Mouse (Mus musculus) ovary, postnatal 36 days (tissue): ENCODE results near the gene Agl.
"Not testable (repeated sequence)": the region's sequence is repeated elsewhere in the genome, so short reads cannot be mapped to it uniquely, and the experiment has no call there.

Experiments
- DNase-seq: peaks from one replicate; pipeline ENCODE4 v3.0.0; 2022; ENCODE audit warnings: low spot score, mixed read lengths

The Agl gene

DNA sequence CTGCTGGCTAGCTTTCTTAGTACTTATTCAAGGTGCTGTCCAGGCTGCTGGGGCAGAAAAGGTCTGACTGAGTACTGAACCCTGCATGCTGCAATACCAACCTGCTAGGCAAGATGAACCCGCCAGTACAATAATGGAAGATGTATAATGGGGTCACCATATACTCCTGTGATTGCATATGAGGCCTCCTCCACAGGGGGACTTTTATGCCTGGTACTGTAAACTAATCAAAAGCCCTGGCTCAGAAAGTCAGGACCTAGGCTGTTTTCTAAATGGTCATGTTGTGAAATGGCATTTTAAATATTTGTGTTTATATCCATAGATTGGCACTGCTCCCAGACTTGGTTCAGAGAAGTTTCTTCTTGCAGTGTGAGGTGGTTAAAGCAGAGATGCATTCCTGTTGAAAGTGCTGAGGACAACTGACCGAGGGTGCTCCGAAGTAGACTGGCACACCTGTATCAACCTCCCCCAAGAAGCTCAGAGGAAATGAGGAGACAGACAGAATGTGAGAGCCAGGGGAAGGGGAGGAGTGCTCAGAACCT lies 8.8 kb upstream of the Agl start:
- DNase-seq = no peak

DNA sequence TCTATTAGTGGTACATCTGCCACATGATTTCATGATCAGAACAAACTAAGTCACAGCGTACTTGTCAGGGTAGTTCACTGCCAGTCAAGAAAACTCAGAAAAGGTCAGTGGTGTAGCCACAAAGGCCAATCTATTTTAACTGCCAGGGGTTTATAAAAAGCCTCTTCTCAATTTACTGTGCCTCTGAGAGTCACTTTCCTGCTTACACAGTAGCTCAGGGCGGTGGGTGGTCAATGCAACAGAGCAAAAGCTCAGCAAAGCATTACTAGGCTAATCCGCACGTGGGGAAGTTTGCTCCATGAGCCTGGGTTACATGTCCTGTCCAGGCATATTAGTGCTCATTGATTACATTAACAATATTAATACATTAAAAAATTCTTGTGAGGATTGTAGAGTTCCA lies 8.0 kb upstream of the Agl start:
- DNase-seq = no peak

GRCm38 (mm10) chr3:116815305-116815797 lies 7.4 kb upstream of the Agl start:
- DNase-seq = no peak

DNA sequence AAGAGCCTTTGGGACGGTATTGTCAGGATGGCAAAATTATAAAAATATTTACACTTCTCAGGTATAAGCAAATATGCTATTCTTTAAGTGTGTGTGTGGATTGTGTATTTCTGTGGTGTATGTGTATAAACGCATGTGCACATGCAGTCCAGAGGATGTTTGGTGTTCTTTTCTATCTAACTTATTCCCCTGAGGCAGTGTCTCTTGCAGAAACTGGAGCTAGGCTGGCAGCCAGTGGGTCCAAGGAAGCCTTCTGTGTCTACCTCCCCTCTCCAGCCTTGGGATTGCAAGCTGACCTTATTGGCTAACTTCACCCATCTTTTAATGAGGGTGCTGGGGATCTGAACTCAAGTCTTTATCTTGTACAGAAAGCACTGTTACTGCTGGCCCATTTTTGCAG lies 5.0 kb upstream of the Agl start:
- no peak for DNase-seq

GRCm38 (mm10) chr3:116810351-116810750 lies 2.4 kb upstream of the Agl start:
- DNase-seq = not testable (repeated sequence)

- no peak for DNase-seq
Observed at GRCm38 (mm10) chr3:116809221-116809620, 1.3 kb upstream of the Agl start.

GRCm38 (mm10) chr3:116808507-116809217 lies 696 bp upstream of the Agl start:
- DNase-seq = peak; percentile 26

- no peak for DNase-seq
Observed at GRCm38 (mm10) chr3:116805866-116806265, 2.1 kb downstream of the Agl start.

GRCm38 (mm10) chr3:116804746-116805285 lies 3.1 kb downstream of the Agl start:
- DNase-seq = no peak

- DNase-seq = no peak
Observed at GRCm38 (mm10) chr3:116801755-116802154, 6.2 kb downstream of the Agl start.

DNA sequence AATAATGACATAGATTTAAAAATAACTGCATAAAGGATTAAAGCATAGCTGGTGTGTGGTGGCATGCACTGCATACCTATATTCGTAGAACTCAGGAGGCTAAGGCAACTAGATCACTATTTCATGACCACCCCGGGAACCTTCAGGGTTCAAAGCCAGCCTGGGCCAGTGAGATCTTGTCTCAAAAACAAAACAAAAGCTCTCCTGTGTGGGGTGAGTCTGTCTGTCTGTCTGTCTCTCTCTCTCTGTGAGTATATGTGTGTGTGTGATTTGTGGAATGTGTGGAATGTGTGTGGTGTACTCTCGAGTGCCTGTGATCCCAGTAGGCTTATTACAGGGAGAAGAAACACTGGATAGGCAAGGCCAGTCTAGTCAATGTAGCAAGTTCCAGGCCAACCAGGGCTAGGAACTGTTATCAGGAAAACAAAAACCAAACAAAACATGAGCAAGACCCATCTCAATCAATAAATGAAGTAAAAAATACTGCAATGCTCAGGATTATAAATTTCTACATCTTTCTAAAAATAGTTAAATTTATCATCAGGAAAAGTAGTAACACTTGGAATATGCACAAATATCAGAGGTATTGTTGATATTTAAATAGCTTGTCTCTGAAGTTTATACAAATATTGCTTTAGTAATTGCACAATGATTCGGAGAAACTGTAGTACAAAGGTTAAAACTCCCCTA lies 9.0 kb downstream of the Agl start:
- no peak for DNase-seq

DNA sequence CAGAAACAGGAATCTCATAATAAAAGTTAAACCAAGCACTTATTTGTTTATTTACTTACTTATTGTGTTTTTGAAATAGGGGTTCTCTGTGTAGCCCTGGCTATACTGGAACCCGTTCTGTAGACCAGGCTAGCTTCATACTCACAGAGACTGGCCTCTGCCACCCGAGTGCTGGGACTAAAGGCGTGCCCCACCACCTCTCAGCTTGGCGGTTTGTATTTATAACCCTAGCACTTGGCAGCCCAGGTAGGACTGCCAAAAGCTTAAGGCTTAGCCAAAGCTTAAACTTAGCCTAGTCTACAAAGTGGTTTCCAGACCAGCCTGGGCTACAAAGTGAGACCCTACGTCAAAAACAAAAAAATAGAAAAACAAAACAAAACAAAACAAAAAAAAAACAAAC lies 19.1 kb downstream of the Agl start:
- DNase-seq = no peak

DNA sequence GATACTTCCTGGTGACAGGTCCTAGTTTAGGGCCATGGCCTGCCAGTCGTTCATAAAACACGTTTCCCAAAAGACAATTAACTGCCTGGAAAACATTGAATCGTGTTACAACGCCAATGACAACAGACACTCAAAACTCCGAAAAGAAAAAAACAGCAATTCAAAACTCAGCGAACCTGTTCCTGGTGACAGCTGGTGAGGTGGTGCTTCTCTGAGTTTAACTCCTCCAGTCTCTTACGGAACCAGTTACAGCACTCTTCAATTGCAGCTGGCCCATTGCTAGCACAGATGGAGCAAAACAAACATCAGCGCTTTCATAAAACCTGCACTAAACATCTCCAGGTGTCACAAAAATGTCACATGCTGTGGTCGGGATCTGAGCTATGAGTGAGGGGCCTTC lies 21.4 kb downstream of the Agl start:
- no peak for DNase-seq

DNA sequence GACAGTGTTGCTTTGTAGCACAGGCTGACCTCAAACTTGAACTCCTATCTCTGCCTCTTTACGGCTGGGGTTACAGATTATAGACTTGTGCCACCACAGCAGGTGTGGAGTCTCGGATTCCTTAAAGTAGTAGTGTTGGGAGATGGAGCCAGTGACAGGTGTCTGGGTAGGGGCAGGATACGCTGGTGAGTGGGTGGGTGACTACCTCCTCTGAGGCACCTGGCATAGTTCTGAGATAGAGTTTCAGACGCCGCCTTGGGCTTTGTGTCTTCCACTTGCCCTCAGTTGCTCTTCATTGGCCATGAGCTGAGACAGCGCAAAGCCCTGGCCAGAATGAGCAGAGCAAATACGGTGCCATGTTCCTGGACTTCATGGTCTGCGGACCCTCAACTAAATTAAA lies 22.1 kb downstream of the Agl start:
- DNase-seq = no peak

- no peak for DNase-seq
Observed at GRCm38 (mm10) chr3:116784811-116785210, 23.2 kb downstream of the Agl start.

DNA sequence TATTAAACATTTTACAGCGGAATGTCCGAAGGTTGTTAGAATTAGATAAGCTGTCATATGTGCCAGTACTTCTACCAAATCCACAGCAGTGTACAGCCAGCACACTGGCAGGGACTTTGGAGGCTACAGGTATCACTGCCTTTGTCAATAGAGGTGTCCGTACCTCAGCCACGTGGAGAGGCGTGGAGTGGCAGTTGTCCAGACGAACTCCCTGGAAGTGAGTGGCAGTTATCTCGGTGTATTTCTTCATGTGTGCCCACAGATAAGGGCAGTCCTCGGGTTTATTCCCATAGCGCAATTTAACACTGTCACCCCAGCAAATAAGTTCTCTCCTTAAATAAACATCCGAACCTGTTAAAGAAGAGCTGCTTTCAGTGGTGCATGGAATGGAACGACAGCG lies 23.7 kb downstream of the Agl start:
- DNase-seq = no peak

- no peak for DNase-seq
Observed at GRCm38 (mm10) chr3:116776961-116777360, 31.0 kb downstream of the Agl start.

DNA sequence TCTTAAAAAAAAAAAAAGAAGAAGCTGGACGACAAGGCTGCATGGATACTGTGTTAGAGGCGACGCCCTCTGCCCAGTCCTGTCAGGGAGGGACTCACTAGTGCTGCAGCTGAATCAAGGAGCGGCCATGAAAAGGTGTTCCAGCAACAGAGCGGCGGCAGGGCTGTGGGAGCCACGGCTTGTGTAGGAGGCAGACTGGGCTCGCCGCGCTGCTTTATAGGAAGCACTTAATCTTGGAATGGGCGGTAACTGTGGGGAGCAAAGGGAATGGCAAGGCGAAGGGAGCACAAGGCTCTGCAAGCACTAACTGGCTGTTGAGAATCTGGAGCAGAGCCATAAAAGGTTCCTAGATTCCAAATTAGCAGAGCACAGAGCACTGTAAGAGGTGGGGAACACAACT lies 34.1 kb downstream of the Agl start:
- no peak for DNase-seq

DNA sequence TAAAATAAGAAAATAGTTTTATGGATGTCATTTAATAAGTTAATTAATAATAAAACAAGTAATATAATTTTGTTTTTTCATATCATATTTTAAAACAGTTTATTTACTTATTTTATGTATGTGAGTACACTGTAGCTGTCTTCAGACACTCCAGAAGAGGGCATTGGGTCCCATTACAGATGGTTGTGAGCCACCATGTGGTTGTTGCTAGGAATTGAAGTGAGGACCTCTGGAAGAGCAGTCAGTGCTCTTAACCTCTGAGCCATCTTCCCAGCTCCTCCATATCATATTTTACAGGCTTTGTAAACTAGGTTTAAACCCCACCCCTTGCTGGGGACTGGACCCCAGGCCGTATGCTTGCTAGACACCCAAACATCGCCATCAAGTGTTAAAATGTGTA lies 36.4 kb downstream of the Agl start:
- DNase-seq = no peak

DNA sequence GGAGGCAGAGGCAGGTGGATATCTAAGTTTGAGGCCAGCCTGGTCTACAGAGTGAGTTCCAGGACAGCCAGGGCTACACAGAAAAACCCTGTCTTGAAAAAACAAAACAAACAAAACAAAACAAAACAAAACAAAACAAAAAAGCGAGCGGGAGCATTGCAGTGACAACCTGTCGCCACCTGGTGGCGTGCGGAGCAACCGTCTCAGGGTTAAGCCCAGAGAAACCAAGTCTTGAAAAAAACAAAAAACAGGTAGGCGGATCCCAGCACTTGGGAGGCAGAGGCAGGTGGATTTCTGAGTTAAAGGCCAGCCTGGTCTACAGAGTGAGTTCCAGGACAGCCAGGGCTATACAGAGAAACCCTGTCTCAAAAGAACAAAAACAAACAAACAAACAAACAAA lies 41.0 kb downstream of the Agl start:
- not testable (repeated sequence) for DNase-seq

DNA sequence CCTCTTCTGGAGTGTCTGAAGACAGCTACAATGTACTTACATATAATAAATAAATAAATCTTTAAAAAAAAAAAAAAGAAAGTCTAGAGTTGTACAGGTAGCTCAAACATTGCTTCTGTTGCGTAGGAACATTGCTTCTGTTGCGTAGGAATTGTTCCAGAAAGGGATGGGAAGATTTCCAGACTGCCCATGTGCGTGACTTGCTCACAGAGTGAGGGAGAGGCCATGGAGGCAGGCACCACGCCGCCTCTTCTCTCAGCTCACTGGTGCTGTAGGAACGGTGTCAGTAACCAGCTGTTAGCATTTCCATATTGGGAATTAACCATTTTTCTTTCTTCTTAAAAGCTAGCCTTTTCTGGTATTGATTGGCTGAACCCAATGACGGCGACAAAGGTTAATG lies 55.1 kb downstream of the Agl start:
- DNase-seq = no peak

DNA sequence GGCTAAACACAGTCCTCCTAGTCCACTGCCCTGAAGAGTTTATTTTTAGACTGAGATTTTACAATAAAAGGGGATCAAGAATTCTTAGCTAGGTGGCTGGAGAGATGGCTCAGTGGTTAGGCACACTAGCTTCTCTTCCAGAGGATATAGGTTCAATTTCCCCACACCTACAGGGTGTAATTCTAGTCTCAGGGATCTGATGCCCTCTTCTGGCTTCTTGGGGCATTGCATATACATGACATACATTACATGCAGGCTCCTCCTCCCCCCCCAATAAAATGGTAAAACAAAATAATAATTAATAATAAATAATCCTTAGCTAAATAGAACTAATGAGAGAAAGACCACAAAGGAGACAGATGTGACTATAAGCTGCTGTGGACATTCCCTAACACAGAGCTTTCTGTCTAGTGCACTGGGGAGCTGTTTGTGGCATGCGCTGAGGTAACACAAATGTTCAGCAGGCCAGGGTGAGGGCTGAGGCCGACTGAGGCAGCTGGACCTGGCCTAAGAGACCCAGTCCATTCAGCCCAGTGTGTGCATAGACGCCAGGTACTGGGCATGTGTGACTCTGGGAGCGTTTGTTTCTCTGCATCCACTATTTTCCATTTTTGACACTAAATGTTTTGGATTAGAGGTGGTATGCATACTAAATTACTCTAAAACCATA lies 56.6 kb downstream of the Agl start:
- DNase-seq = no peak
